Mouse (Mus musculus): ENCODE measurements around the gene Elf2.
A peak's percentile ranks its signal among the peaks of the same experiment; 100 is the strongest.

GRCm38 (mm10) chr3:51359558-51360307 lies 19.3 kb upstream of the Elf2 start:
- TF ChIP-seq CTCF (IDR thresholded peaks at IDR 0.05; ENCODE audit: low read depth) = no peak
- 0 out of 2 replicates have a peak, but pooled peaks have one; percentile 2 for TF ChIP-seq EP300 (IDR thresholded peaks at IDR 0.05; ENCODE audit: low read depth)
